ENCODE assay signal across 15 mouse cellular contexts in the genomic region with DNA sequence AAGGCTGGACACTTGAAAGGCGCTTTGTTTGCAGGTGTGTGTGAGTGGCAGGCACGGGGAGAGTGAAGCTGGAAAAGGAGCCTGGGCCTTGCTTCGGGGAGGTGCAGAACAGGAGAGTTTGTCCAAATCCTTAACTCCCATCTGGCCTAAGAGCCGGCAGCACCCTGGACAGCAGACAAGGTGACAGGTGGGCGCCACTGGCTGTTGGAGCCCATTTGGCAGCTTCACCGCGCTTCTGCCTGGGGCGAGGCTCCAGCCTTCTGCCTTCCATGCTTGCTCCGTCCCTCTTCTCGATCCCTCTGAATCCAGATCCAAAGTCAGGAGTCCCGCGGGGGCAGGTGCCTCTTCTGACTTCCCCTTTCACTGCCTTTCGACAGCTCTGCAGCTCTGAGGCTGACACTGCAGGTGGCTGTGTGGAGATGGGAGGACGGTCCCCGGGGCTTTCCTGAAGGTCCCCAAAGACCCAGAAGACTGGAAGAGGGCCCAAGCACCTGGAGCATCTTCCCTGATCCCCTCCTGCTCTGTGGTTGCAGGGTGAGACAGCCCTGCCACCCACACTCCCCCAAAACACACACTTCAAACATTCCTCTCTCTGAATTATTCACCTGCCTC. TPM values are rescaled to one million over a fixed set of nuclear protein-coding genes. Genes with fewer than 3 reads are reported as not detected.
DNase-seq lines count a peak whose midpoint lies in the region; ATAC-seq and TF ChIP-seq lines count a peak whose summit lies in the region.
"Had no signal": no experiment of that assay in that cellular context is flagged by ENCODE, and none has a peak within 500 bp of the region (broad histone marks: within the 10 kb centered on the region; RNA-seq: fewer than 3 reads in every experiment).

No protein-coding gene starts in this region.

- peak overlapping the region; percentile 12; the same call in 1 of the 2 replicates for H3K4me2 ChIP-seq in CH12.LX (ENCODE audit: insufficient read depth, low read depth, poor library complexity, severe bottlenecking)
- no peak overlapping the region for H3K4me2 ChIP-seq in embryonic facial prominence, embryonic 14.5 days (ENCODE audit: low read depth, low read length)
- H3K4me2 ChIP-seq: embryonic facial prominence, embryonic 15.5 days; heart, embryonic 12.5 days; liver, embryonic 15.5 days had no signal

- no peak overlapping the region for H3K4me3 ChIP-seq in CH12.LX (replicated peaks in 1 of 3; ENCODE audit: low read depth in 2 of 3, low read length in 2 of 3, poor library complexity in 1 of 3)
- no peak overlapping the region for H3K4me3 ChIP-seq in embryonic facial prominence, embryonic 14.5 days (ENCODE audit: low read depth, low read length)
- H3K4me3 ChIP-seq: embryonic facial prominence, embryonic 15.5 days; heart, embryonic 12.5 days; liver, embryonic 15.5 days had no signal

- peak; percentile 80 for TF ChIP-seq EP300 in CH12.LX (IDR thresholded peaks at IDR 0.05; ENCODE audit: low read length)

- H3K9ac ChIP-seq in CH12.LX (ENCODE audit: insufficient read depth, low read depth): no peak overlapping the region
- H3K9ac ChIP-seq in embryonic facial prominence, embryonic 14.5 days (ENCODE audit: low read depth, low read length): no peak overlapping the region
- H3K9ac ChIP-seq: embryonic facial prominence, embryonic 15.5 days; heart, embryonic 12.5 days; liver, embryonic 15.5 days had no signal

- peaks cover 4% of the 10 kb centered on the region for H3K9me3 ChIP-seq in CH12.LX (replicated peaks; ENCODE audit: low read length)
- H3K9me3 ChIP-seq in embryonic facial prominence, embryonic 14.5 days (ENCODE audit: control insufficient read depth, low read length): no peaks in the 10 kb centered on the region
- H3K9me3 ChIP-seq: embryonic facial prominence, embryonic 15.5 days; heart, embryonic 12.5 days; liver, embryonic 15.5 days had no signal

- dilution Hi-C loops in CH12.LX (cut with MboI; ENCODE audit: extremely low pct_ligation_motif_present, extremely low pct_unique_long_range_greater_than_20kb, low sequenced_read_pairs): no loop called here

- no peak for ATAC-seq in embryonic facial prominence, embryonic 14.5 days (ENCODE audit: low read depth)
- ATAC-seq: Patski had no signal

- TF ChIP-seq POLR2A in CH12.LX (IDR thresholded peaks at IDR 0.05; ENCODE audit: low read depth, low read length): no peak

- H3K79me2 ChIP-seq in CH12.LX (replicated peaks; ENCODE audit: control insufficient read depth, extremely low read depth, insufficient read depth, poor library complexity, severe bottlenecking): no peaks in the 10 kb centered on the region

- TF ChIP-seq CTCF in CH12.LX (conservative IDR thresholded peaks at IDR 0.05 in 1 of 2, IDR thresholded peaks at IDR 0.05 in 1 of 2; ENCODE audit: low read depth in 2 of 2, low read length in 2 of 2): no peak

- peaks cover 93% of the 10 kb centered on the region for H3K27me3 ChIP-seq in CH12.LX (replicated peaks)
- H3K27me3 ChIP-seq in embryonic facial prominence, embryonic 14.5 days (replicated peaks; ENCODE audit: control insufficient read depth, insufficient read depth, low read length): peaks cover 95% of the 10 kb centered on the region

- in situ Hi-C loops in CH12.LX (cut with MboI; ENCODE audit: low pct_ligation_motif_present, low pct_unique_long_range_greater_than_20kb, low sequenced_read_pairs): no loop called here

- no peaks in the 10 kb centered on the region for H3K36me3 ChIP-seq in CH12.LX (replicated peaks in 1 of 2; ENCODE audit: control insufficient read depth in 1 of 2, insufficient read depth in 1 of 2, low read length in 1 of 2)
- H3K36me3 ChIP-seq in embryonic facial prominence, embryonic 14.5 days (ENCODE audit: control insufficient read depth, insufficient read depth, low read length): no peaks in the 10 kb centered on the region
- H3K36me3 ChIP-seq: embryonic facial prominence, embryonic 15.5 days; heart, embryonic 12.5 days; liver, embryonic 15.5 days had no signal

- H3K27ac ChIP-seq in CH12.LX (ENCODE audit: insufficient read depth, low read depth): no peak overlapping the region
- no peak overlapping the region for H3K27ac ChIP-seq in embryonic facial prominence, embryonic 14.5 days (replicated peaks; ENCODE audit: low read depth, low read length)
- H3K27ac ChIP-seq: embryonic facial prominence, embryonic 15.5 days; liver, embryonic 15.5 days; macrophage had no signal

- 9% methylated on average over 15 of the region's 15 CpGs for WGBS in embryonic facial prominence, embryonic 14.5 days

- peak; percentile 62 for DNase-seq in kidney, postnatal 10 days
- DNase-seq in kidney, adult 18-20 months: no peak
- DNase-seq in A20 (ENCODE audit: low read depth, low spot score) (peak; percentile 42), CH12.LX (ENCODE audit: extremely low read depth) (peak; percentile 9)
- peak; percentile 22 for DNase-seq in embryonic facial prominence, embryonic 14.5 days (ENCODE audit: low spot score)
- no peak for DNase-seq in ovary, postnatal 36 days (ENCODE audit: low spot score)
- no peak for DNase-seq in thymus, postnatal 36 days
- DNase-seq: midbrain, embryonic 14.5 days had no signal

- TF ChIP-seq RAD21 in CH12.LX (IDR thresholded peaks at IDR 0.05; ENCODE audit: low read depth, low read length): no peak

- H3K4me1 ChIP-seq in CH12.LX (ENCODE audit: control insufficient read depth in 1 of 2, insufficient read depth in 2 of 2): peaks cover 22 to 29% of the 10 kb centered on the region in 2 experiments
- H3K4me1 ChIP-seq in embryonic facial prominence, embryonic 14.5 days (ENCODE audit: control insufficient read depth, insufficient read depth, low read length): peaks cover 5% of the 10 kb centered on the region; the same call in 1 of the 2 replicates
- H3K4me1 ChIP-seq: liver, embryonic 15.5 days had no signal

TF ChIP-seq in CH12.LX, 34 proteins besides CTCF, POLR2A, EP300 and RAD21:
- peak; percentile 38; the same call in 1 of the 2 replicates for TF ChIP-seq ETS1 (conservative IDR thresholded peaks at IDR 0.05; ENCODE audit: low read depth, low read length)
- TF ChIP-seq MEF2A (IDR thresholded peaks at IDR 0.05; ENCODE audit: borderline replicate concordance, low read depth, low read length): peak; percentile 71
- peak; percentile 58; the same call in 1 of the 2 replicates for TF ChIP-seq IRF4 (IDR thresholded peaks at IDR 0.05; ENCODE audit: low read depth, low read length)
- no peak for TF ChIP-seq E2F4 (IDR thresholded peaks at IDR 0.05; ENCODE audit: insufficient replicate concordance, low read depth, low read length)
- TF ChIP-seq TCF12 (IDR thresholded peaks at IDR 0.05; ENCODE audit: low read depth, low read length): peak; percentile 93
- no peak; the same call in none of the 2 replicates for TF ChIP-seq CHD2 (IDR thresholded peaks at IDR 0.05; ENCODE audit: low read length)
- TF ChIP-seq RCOR1 (conservative IDR thresholded peaks at IDR 0.05; ENCODE audit: low read depth, low read length): peak; percentile 72; the same call in 1 of the 2 replicates
- TF ChIP-seq SIN3A (IDR thresholded peaks at IDR 0.05; ENCODE audit: low read length): peak; percentile 71
- TF ChIP-seq MAZ (IDR thresholded peaks at IDR 0.05; ENCODE audit: low read depth, low read length): peak; percentile 51; the same call in 1 of the 2 replicates
- peak; percentile 57; the same call in 1 of the 2 replicates for TF ChIP-seq MXI1 (IDR thresholded peaks at IDR 0.05; ENCODE audit: low read depth, low read length)
- no peak for TF ChIP-seq ZNF384 (IDR thresholded peaks at IDR 0.05; ENCODE audit: low read depth, low read length)
- 0 out of 2 replicates have a peak, but pooled peaks have one; percentile 25 for TF ChIP-seq MAFK (IDR thresholded peaks at IDR 0.05; ENCODE audit: insufficient replicate concordance, low read length)
- TF ChIP-seq BHLHE40 (IDR thresholded peaks at IDR 0.05; ENCODE audit: low read depth, low read length): peak; percentile 50

RNA-seq across cellular contexts. Expression of gene Cdh22, which starts 5.0 kb away (rescaled TPM):
- 0.08 TPM in 1 of 2 replicates, not detected in the other for total RNA-seq in CH12.LX (2012; rRNA removed)
- not detected in 2 replicates for total RNA-seq in CH12.LX (2014; rRNA removed)
- polyA plus RNA-seq in CH12.LX (2012; ENCODE audit: insufficient read length, low read depth): not detected in 2 replicates
- polyA plus RNA-seq in embryonic facial prominence, embryonic 14.5 days (2014; fragmentation: Nextera tagmentation; extraction: Ambion mirVana): 0.33 and 0.93 TPM in 2 replicates
- total RNA-seq: hematopoietic stem cell, adult 5-6 weeks had no signal
- polyA plus RNA-seq: gonadal fat pad, adult 2 months; heart, embryonic 12.5 days; liver, embryonic 15.5 days; macrophage; Patski had no signal

RNA-seq across cellular contexts. Expression of gene Slc35c2, which starts 48.0 kb away (rescaled TPM):
- total RNA-seq in CH12.LX (2012; rRNA removed): 45.5 and 49.3 TPM in 2 replicates
- total RNA-seq in CH12.LX (2014; rRNA removed): 41.6 and 55.3 TPM in 2 replicates
- polyA plus RNA-seq in CH12.LX (2012; ENCODE audit: insufficient read length, low read depth): 35.2 and 57.8 TPM in 2 replicates
- polyA plus RNA-seq in embryonic facial prominence, embryonic 14.5 days (2014; fragmentation: Nextera tagmentation; extraction: Ambion mirVana): 45.6 and 52.1 TPM in 2 replicates

Comparison
In these comparisons a context has a peak if more than half of its experiments do, and no peak if none do; other contexts are left out.
1. DNase-seq: peak in kidney, postnatal 10 days (single experiment), A20 (single experiment), CH12.LX (single experiment) and embryonic facial prominence, embryonic 14.5 days (single experiment); none in kidney, adult 18-20 months (single experiment), ovary, postnatal 36 days (single experiment) and thymus, postnatal 36 days (0 of 2).